Mouse (Mus musculus): ENCODE measurements around the gene Grm7. TPM values are rescaled to one million over a fixed set of nuclear protein-coding genes. Genes with fewer than 3 reads are reported as not detected.

The Grm7 gene
- 0.22 and 0.26 TPM in 2 replicates for polyA plus RNA-seq (2015; fragmentation: Nextera tagmentation; extraction: Ambion mirVana)

GRCm38 (mm10) chr6:110645411-110646361 is at the start of gene Grm7:
Gene Grm7, plus strand, starts transcription at chr6:110645581.
- ATAC-seq (ENCODE audit: borderline replicate concordance, extremely low read depth, low FRiP score, low TSS enrichment), result peak; percentile 46
- under 1% methylated on average over 60 of the region's 65 CpGs for WGBS

DNA sequence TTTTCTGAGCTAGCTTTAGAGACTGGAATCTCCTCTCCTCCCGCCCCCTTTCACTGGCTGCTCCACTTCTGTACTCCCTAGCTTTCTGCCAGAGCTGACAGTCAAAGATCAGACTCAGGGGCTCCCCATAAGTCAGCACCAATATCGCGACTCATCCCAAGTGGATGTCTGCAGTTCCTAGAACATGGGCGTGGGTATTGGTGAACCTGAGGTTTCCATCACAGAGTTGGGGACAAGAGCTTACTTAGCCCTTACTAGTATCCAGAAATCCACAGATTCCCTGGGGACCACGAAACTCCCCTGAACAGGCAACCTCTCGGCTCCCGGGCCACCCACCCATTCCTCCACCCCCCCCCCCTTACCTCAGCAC is 355 bp upstream of the Grm7 start:
- no peaks in the 10 kb centered on the region for H3K36me3 ChIP-seq
- H3K9ac ChIP-seq, result no peak overlapping the region
- H3K27me3 ChIP-seq, result peaks cover 43% of the 10 kb centered on the region
- H3K27ac ChIP-seq, result no peak overlapping the region
- no peaks in the 10 kb centered on the region for H3K9me3 ChIP-seq
- peak overlapping the region; percentile 19 for H3K4me3 ChIP-seq
- H3K4me2 ChIP-seq, result peak overlapping the region; percentile 55
- H3K4me1 ChIP-seq, result no peaks in the 10 kb centered on the region
- ATAC-seq (ENCODE audit: borderline replicate concordance, extremely low read depth, low FRiP score, low TSS enrichment), result peak; percentile 19; the same call in 1 of the 2 replicates
- 2% methylated on average over 7 of the region's 7 CpGs for WGBS

More at GRCm38 (mm10) chr6:110645411-110646361, at the start of gene Grm7:
- Histone ChIP-seq H3K9me3 (no peaks in the 10 kb centered on the region), H3K36me3 (no peaks in the 10 kb centered on the region), H3K4me3 (peak within 1 kb of the TSS; percentile 19), H3K4me1 (no peaks in the 10 kb centered on the region), H3K27me3 (peaks cover 43% of the 10 kb centered on the region), H3K4me2 (peak within 1 kb of the TSS; percentile 55), H3K9ac (no peak within 1 kb of the TSS), H3K27ac (no peak within 1 kb of the TSS)

GRCm38 (mm10) chr6:110646901-110647300 is 1.5 kb downstream of the Grm7 start:
- 2% methylated on average over 12 of the region's 12 CpGs for WGBS
- no peak overlapping the region for H3K27ac ChIP-seq
- no peaks in the 10 kb centered on the region for H3K36me3 ChIP-seq
- ATAC-seq (ENCODE audit: borderline replicate concordance, extremely low read depth, low FRiP score, low TSS enrichment), result no peak
- no peak overlapping the region for H3K9ac ChIP-seq
- no peak overlapping the region for H3K4me2 ChIP-seq
- H3K4me1 ChIP-seq, result no peaks in the 10 kb centered on the region
- no peaks in the 10 kb centered on the region for H3K9me3 ChIP-seq
- H3K4me3 ChIP-seq, result no peak overlapping the region
- H3K27me3 ChIP-seq, result peaks cover 43% of the 10 kb centered on the region

GRCm38 (mm10) chr6:110649227-110649626 is 3.8 kb downstream of the Grm7 start:
- Histone ChIP-seq H3K4me1 (no peaks in the 10 kb centered on the region), H3K9ac (no peak overlapping the region), H3K27ac (no peak overlapping the region), H3K4me2 (no peak overlapping the region), H3K4me3 (no peak overlapping the region), H3K9me3 (no peaks in the 10 kb centered on the region), H3K36me3 (no peaks in the 10 kb centered on the region), H3K27me3 (peaks cover 43% of the 10 kb centered on the region)
- ATAC-seq (ENCODE audit: borderline replicate concordance, extremely low read depth, low FRiP score, low TSS enrichment), result no peak
- WGBS, result 80% methylated on average over 1 of the region's 1 CpGs

- 64% methylated on average over 5 of the region's 5 CpGs for WGBS
- no peak for ATAC-seq (ENCODE audit: borderline replicate concordance, extremely low read depth, low FRiP score, low TSS enrichment)
- Histone ChIP-seq H3K4me2 (no peak overlapping the region), H3K27ac (no peak overlapping the region), H3K9ac (no peak overlapping the region), H3K36me3 (no peaks in the 10 kb centered on the region), H3K9me3 (no peaks in the 10 kb centered on the region), H3K4me1 (no peaks in the 10 kb centered on the region), H3K27me3 (peaks cover under 1% of the 10 kb centered on the region; the same call in 1 of the 2 replicates), H3K4me3 (no peak overlapping the region)
Measured at GRCm38 (mm10) chr6:110653361-110654001, 8.1 kb downstream of the Grm7 start.

GRCm38 (mm10) chr6:110664436-110664835 is 19.1 kb downstream of the Grm7 start:
- H3K9ac ChIP-seq, result no peak overlapping the region
- no peak overlapping the region for H3K4me3 ChIP-seq

GRCm38 (mm10) chr6:110668447-110668846 is 23.1 kb downstream of the Grm7 start:
- Histone ChIP-seq H3K27me3 (no peaks in the 10 kb centered on the region), H3K4me3 (no peak overlapping the region), H3K9ac (no peak overlapping the region), H3K9me3 (no peaks in the 10 kb centered on the region), H3K4me2 (no peak overlapping the region), H3K27ac (no peak overlapping the region), H3K4me1 (no peaks in the 10 kb centered on the region), H3K36me3 (no peaks in the 10 kb centered on the region)
- 38% methylated on average over 5 of the region's 5 CpGs for WGBS
- ATAC-seq (ENCODE audit: borderline replicate concordance, extremely low read depth, low FRiP score, low TSS enrichment), result peak; percentile 57; the same call in 1 of the 2 replicates

More at GRCm38 (mm10) chr6:110664436-110664835, 19.1 kb downstream of the Grm7 start:
- Histone ChIP-seq H3K4me2 (no peak overlapping the region), H3K27ac (no peak overlapping the region), H3K4me1 (no peaks in the 10 kb centered on the region), H3K27me3 (no peaks in the 10 kb centered on the region), H3K9me3 (no peaks in the 10 kb centered on the region), H3K36me3 (no peaks in the 10 kb centered on the region)
- WGBS, result 94% methylated on average over 1 of the region's 1 CpGs
- no peak for ATAC-seq (ENCODE audit: borderline replicate concordance, extremely low read depth, low FRiP score, low TSS enrichment)

- Histone ChIP-seq H3K4me3 (no peak overlapping the region), H3K27ac (no peak overlapping the region), H3K4me1 (no peaks in the 10 kb centered on the region), H3K36me3 (no peaks in the 10 kb centered on the region), H3K4me2 (no peak overlapping the region), H3K9ac (no peak overlapping the region), H3K9me3 (no peaks in the 10 kb centered on the region), H3K27me3 (no peaks in the 10 kb centered on the region)
- ATAC-seq (ENCODE audit: borderline replicate concordance, extremely low read depth, low FRiP score, low TSS enrichment), result no peak
- 78% methylated on average over 1 of the region's 1 CpGs for WGBS
Measured at GRCm38 (mm10) chr6:110690954-110691353, 45.6 kb downstream of the Grm7 start.

- no peaks in the 10 kb centered on the region for H3K36me3 ChIP-seq
- no peak overlapping the region for H3K4me2 ChIP-seq
- no peaks in the 10 kb centered on the region for H3K27me3 ChIP-seq
- no peak for ATAC-seq (ENCODE audit: borderline replicate concordance, extremely low read depth, low FRiP score, low TSS enrichment)
- H3K4me3 ChIP-seq, result no peak overlapping the region
- no peaks in the 10 kb centered on the region for H3K4me1 ChIP-seq
- no peak overlapping the region for H3K9ac ChIP-seq
- H3K9me3 ChIP-seq, result no peaks in the 10 kb centered on the region
- WGBS, result 75% methylated on average over 5 of the region's 5 CpGs
- no peak overlapping the region for H3K27ac ChIP-seq
Measured at GRCm38 (mm10) chr6:110709763-110710162, 64.4 kb downstream of the Grm7 start.

- Histone ChIP-seq H3K4me2 (no peak overlapping the region), H3K9ac (no peak overlapping the region), H3K36me3 (no peaks in the 10 kb centered on the region), H3K4me1 (no peaks in the 10 kb centered on the region), H3K27me3 (no peaks in the 10 kb centered on the region), H3K9me3 (no peaks in the 10 kb centered on the region), H3K4me3 (no peak overlapping the region), H3K27ac (no peak overlapping the region)
- 88% methylated on average over 3 of the region's 3 CpGs for WGBS
- no peak for ATAC-seq (ENCODE audit: borderline replicate concordance, extremely low read depth, low FRiP score, low TSS enrichment)
Measured at GRCm38 (mm10) chr6:110714943-110715342, 69.6 kb downstream of the Grm7 start.

DNA sequence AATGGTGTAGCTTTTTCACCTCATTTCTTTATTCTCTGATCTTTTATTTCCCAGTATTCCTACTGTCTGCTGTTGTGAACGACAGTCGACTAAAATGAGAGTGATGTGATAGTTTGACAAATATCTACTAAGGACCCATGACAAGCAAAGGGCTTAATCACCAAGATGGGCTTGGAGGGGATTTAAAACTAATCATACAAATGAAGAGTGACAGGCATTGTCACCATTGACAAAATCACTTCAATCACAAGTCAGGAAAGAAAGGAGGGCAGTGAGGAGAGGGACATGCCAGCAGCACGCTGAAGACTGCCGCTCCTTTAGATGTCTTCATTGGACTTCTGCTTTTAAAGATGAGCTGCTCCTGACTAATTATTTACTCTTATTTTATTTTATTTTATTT is 78.0 kb downstream of the Grm7 start:
- Histone ChIP-seq H3K9me3 (no peaks in the 10 kb centered on the region), H3K36me3 (no peaks in the 10 kb centered on the region), H3K4me1 (no peaks in the 10 kb centered on the region), H3K4me3 (no peak overlapping the region), H3K27me3 (no peaks in the 10 kb centered on the region), H3K9ac (no peak overlapping the region), H3K4me2 (no peak overlapping the region), H3K27ac (no peak overlapping the region)
- no peak for ATAC-seq (ENCODE audit: borderline replicate concordance, extremely low read depth, low FRiP score, low TSS enrichment)
- WGBS, result 87% methylated on average over 4 of the region's 4 CpGs

DNA sequence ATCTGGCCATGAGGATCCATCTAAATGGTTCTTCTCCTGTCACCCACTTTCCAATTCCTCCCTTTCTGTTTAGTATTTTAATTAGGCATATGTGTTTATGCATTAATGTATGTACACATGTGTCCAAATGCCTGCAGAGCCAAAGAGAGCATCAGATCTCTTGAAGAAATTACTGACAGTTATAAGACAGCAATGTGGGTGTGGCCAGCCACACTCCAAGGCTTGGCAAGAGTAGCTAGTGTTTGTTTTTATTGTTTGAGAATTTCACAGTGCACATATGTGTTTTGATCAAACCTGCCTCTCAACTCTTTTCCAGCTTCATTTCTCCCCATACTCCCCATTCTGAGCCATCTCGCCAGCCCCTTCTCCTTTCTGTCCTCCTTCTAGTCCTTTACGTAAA is 88.5 kb downstream of the Grm7 start:
- H3K27me3 ChIP-seq, result no peaks in the 10 kb centered on the region
- H3K4me2 ChIP-seq, result no peak overlapping the region
- H3K9ac ChIP-seq, result no peak overlapping the region
- no peak for ATAC-seq (ENCODE audit: borderline replicate concordance, extremely low read depth, low FRiP score, low TSS enrichment)
- WGBS, result 74% methylated on average over 2 of the region's 2 CpGs
- no peaks in the 10 kb centered on the region for H3K4me1 ChIP-seq
- H3K4me3 ChIP-seq, result no peak overlapping the region
- no peaks in the 10 kb centered on the region for H3K9me3 ChIP-seq
- no peak overlapping the region for H3K27ac ChIP-seq
- H3K36me3 ChIP-seq, result no peaks in the 10 kb centered on the region
